Mouse (Mus musculus) heart, embryonic 14.5 days (tissue): ENCODE results near the gene Lhx3. TPM values are rescaled to one million over a fixed set of nuclear protein-coding genes. Genes with fewer than 3 reads are reported as not detected.

Source experiments
- ATAC-seq: fragments of 200-750 bp; cut with Nextera tagmentation; 2 replicates; pipeline ENCODE4 v1.8.0; 2017; ENCODE audit warnings: low read depth, moderate TSS enrichment; ENCODE audit not compliant: insufficient number of reproducible peaks, insufficient read depth, low FRiP score
- H3K27ac ChIP-seq, 2 experiments: fragments of 200-500 bp in 1 of 2; fragments of 300-500 bp in 1 of 2; sonication (generic) in 1 of 2; replicated peaks in 1 of 2; 2 replicates each; pipeline ENCODE4 v1.5.1; 2012 to 2014; ENCODE audit warnings: low read depth in 2 of 2, low read length in 2 of 2, control low read depth in 1 of 2, mild to moderate bottlenecking in 1 of 2, mixed read lengths in 1 of 2; ENCODE audit not compliant: control insufficient read depth in 1 of 2, insufficient read depth in 1 of 2
- H3K27me3 ChIP-seq: fragments of 300-500 bp; sonication (generic); 2 replicates; pipeline ENCODE4 v1.6.1; 2014; ENCODE audit warnings: mild to moderate bottlenecking, low read length, control low read depth; ENCODE audit not compliant: control insufficient read depth, insufficient read depth
- H3K36me3 ChIP-seq: fragments of 300-500 bp; sonication (generic); 2 replicates; pipeline ENCODE4 v1.6.1; 2014; ENCODE audit warnings: mild to moderate bottlenecking, control low read depth, low read length, mixed read lengths; ENCODE audit not compliant: control insufficient read depth, insufficient read depth
- H3K4me1 ChIP-seq, 2 experiments: fragments of 200-500 bp in 1 of 2; fragments of 300-500 bp in 1 of 2; sonication (generic) in 1 of 2; 2 replicates each; pipeline ENCODE4 v1.6.1; 2012 to 2014; ENCODE audit warnings: low read length in 2 of 2, control low read depth in 1 of 2, mixed read lengths in 1 of 2; ENCODE audit not compliant: control insufficient read depth in 2 of 2, insufficient read depth in 2 of 2
- H3K4me2 ChIP-seq: fragments of 300-500 bp; sonication (generic); 2 replicates; pipeline ENCODE4 v1.6.1; 2014; ENCODE audit warnings: mild to moderate bottlenecking, low read length
- H3K4me3 ChIP-seq, 2 experiments: fragments of 200-500 bp in 1 of 2; fragments of 300-500 bp in 1 of 2; sonication (generic) in 1 of 2; 2 replicates each; pipeline ENCODE4 v1.5.1; 2012 to 2014; ENCODE audit warnings: low read length in 2 of 2, mild to moderate bottlenecking in 2 of 2, control low read depth in 1 of 2, low read depth in 1 of 2, moderate library complexity in 1 of 2; ENCODE audit not compliant: control insufficient read depth in 1 of 2, insufficient read depth in 1 of 2
- H3K9ac ChIP-seq: fragments of 300-500 bp; sonication (generic); 2 replicates; pipeline ENCODE4 v1.6.1; 2014; ENCODE audit warnings: mild to moderate bottlenecking, low read length
- H3K9me3 ChIP-seq: fragments of 300-500 bp; sonication (generic); 2 replicates; pipeline ENCODE4 v1.6.1; 2016; ENCODE audit warnings: low read length, control low read depth; ENCODE audit not compliant: control insufficient read depth
- WGBS: fragments of 180-500 bp; shearing (Covaris S2); extraction: QIAGEN DNeasy Blood & Tissue Kit; methylation state at CpG from one replicate; pipeline ENCODE4 v1.1.7; 2014; 5-methylcytosine and 5-hydroxymethylcytosine counted together
- polyA plus RNA-seq: library from polyadenylated mRNA; unstranded; fragments of >200 nt; fragmentation: Nextera tagmentation; extraction: Ambion mirVana; gene quantifications from 2 replicates; pipeline ENCODE4 v1.2.1, GENCODE M21; 2014

The Lhx3 gene
- polyA plus RNA-seq = 0.09 TPM in 1 of 2 replicates, not detected in the other

DNA sequence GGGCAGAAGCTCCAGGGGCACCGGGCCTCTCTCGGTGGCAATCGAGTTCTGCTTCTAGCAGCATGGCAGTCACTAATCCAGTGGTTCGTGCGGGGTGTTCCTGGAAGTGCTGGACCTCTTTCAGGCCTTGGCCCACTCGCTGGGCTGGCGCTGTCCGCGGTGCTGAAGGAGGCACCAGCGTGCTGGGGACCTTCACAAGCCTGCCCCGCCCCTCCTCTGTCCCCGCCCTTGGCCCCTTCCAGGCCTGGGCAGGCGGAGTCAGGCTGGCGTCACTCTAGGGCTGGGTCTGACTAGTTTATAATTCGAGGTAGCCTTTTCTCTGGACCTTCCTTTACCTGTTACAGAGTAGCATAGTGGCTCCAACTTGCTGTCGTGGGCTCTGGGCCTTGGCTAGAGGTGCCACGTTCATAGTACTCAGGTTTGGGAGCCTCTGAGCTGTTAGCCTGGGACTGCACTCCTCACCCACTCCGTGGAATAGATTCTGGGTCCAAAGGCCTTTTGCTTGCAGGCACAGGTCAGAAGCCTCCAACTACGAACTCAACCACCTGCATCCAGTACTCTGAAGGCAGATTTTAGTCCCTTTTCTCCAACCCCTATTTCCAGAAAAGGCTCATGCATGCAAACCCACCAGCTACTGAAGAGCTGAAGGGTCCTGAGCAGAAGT lies at the start of gene Lhx3:
Gene Lhx3 (minus strand): TSS at position 164 of the 664 bp plus-strand sequence.
- 6% methylated on average over 18 of the region's 19 CpGs for WGBS
- Histone ChIP-seq H3K4me1 (no peaks in the 10 kb centered on the region; a peak in 1 of 4 replicates), H3K36me3 (peaks cover 37% of the 10 kb centered on the region), H3K27ac (no peak within 1 kb of the TSS), H3K27me3 (peaks cover 48% of the 10 kb centered on the region), H3K9me3 (no peaks in the 10 kb centered on the region), H3K4me2 (no peak within 1 kb of the TSS), H3K4me3 (no peak within 1 kb of the TSS), H3K9ac (no peak within 1 kb of the TSS)
- ATAC-seq = peak; percentile 64; the same call in 1 of the 2 replicates

DNA sequence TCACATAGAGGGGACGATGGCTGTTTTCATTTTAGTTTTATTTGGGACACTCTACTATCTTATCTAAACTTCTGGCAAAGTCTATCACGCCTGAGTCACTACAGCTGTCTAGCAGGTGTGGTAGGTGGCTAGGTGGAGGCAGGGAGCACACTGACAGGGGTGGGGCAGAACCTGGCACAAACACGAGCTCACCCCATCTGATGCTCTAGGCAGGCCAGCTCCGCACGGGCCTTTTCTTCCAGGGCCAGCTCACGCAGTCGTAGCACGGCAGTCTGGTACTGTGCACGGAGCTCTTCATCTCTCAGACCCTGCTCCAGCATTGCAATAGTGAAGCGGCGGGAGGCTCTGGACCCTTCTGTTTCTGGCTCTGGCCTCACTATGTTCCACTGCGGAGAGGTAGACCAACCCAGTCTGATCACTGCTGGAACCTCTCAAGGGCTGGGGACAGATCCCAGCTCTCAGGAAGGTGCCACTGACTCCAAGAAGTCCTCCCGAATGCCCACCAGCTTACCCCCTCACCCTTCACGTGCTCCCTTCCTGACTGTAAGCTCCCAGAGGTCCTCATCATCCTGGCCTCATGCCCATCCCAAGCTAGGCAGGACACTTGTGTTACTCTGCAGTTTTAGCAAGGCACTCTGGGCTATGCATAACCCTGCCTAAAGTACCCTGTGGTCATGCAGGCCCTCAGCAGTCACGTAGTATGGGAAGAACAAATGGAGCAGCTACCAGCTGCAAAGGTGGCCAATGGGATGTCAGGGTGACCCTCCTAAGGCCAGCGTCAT lies 49.4 kb upstream of the Lhx3 start:
- H3K27ac ChIP-seq = no peak overlapping the region
- H3K36me3 ChIP-seq = no peaks in the 10 kb centered on the region
- H3K4me3 ChIP-seq = no peak overlapping the region
- no peak overlapping the region for H3K4me2 ChIP-seq
- peaks cover 5% of the 10 kb centered on the region for H3K27me3 ChIP-seq
- H3K9ac ChIP-seq = no peak overlapping the region
- no peak for ATAC-seq
- H3K9me3 ChIP-seq = no peaks in the 10 kb centered on the region
- 79% methylated on average over 16 of the region's 16 CpGs for WGBS
- no peaks in the 10 kb centered on the region for H3K4me1 ChIP-seq

DNA sequence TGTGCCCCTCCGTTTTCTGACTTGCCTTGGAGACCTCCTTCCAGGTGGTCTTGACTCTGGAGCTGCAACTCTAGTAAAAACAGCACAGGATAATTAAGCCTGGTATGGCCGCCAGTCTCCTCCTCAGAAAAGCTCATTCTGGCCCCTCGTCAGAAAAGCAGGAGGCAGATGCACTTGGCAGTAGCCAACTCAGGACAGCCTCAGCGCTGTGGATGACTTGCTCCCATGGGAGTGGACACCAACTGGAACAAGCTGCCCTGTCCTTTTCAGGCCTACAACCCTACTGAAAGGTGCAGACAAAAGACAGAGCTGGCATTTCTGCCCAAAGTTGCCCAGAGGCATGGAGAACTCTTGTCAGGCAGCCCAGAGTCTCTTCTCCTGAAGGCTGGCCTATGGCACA lies 46.7 kb upstream of the Lhx3 start:
- H3K27me3 ChIP-seq = peaks cover 5% of the 10 kb centered on the region

DNA sequence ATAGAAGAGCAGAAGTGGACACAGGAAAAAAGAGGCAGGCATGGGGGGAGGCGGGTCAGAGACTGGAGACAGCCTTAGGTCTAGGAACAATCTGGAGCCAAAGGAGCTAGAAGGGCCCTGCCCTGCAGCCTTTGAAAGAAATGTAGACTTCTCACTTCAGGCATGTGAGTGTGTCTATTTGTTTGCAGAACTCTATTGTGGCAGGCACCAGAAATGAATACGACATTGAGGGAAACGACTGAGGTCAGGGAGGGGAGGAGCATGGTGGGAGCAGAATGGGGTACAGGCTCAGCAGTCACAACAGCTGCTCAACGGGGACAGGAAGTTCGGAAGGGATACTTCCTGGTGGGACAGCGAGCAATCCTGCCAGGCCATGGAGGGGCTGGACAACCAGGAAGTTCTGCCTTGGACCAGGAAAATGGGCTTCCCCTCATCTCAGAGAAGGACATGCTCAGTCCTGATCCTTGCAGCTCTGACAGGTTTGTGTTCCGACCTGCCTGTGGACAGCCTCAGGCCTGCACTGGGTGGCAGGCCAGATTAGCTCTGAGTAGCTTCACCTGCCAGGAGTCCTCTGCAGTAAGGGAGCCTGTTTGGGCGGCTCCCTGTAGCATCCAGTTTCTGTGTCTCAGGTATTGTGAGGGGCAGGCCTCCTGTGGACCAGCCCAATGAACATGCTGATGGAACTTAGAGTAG lies 44.6 kb upstream of the Lhx3 start:
- H3K4me3 ChIP-seq = no peak overlapping the region
- WGBS = 48% methylated on average over 8 of the region's 8 CpGs
- no peaks in the 10 kb centered on the region for H3K4me1 ChIP-seq
- no peak overlapping the region for H3K9ac ChIP-seq
- H3K27me3 ChIP-seq = peaks cover 5% of the 10 kb centered on the region
- no peaks in the 10 kb centered on the region for H3K36me3 ChIP-seq
- no peak overlapping the region for H3K27ac ChIP-seq
- no peak for ATAC-seq
- H3K9me3 ChIP-seq = no peaks in the 10 kb centered on the region
- no peak overlapping the region for H3K4me2 ChIP-seq

More for the DNA sequence above, 46.7 kb upstream of the Lhx3 start:
- no peaks in the 10 kb centered on the region for H3K9me3 ChIP-seq
- H3K4me2 ChIP-seq = no peak overlapping the region
- H3K27ac ChIP-seq = no peak overlapping the region
- WGBS = 59% methylated on average over 4 of the region's 4 CpGs
- H3K9ac ChIP-seq = no peak overlapping the region
- no peak for ATAC-seq
- H3K4me1 ChIP-seq = no peaks in the 10 kb centered on the region
- no peaks in the 10 kb centered on the region for H3K36me3 ChIP-seq
- H3K4me3 ChIP-seq = no peak overlapping the region

DNA sequence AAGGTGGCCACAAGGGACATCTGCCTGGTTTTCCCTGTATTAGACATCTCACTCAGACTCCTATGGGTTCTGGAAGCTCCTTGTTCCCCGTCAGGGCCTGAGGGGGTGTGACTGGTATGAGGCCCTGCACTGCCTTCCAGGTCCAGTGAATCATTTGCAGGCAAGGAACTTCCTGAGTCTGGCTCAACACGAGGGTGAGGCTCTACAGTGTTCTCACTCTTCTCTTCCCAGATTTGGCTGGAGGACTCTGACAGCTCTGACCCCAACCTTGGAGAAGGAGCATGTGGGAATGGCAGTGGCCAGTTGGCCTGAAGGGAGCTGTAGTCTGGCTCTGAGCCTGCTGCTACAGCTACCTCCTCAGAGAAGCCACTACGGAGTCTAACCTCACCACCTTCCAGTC lies 39.4 kb upstream of the Lhx3 start:
- Histone ChIP-seq H3K9ac (no peak overlapping the region), H3K4me3 (no peak overlapping the region), H3K4me2 (no peak overlapping the region), H3K36me3 (no peaks in the 10 kb centered on the region), H3K4me1 (no peaks in the 10 kb centered on the region), H3K27me3 (no peaks in the 10 kb centered on the region; the same call in 1 of the 2 replicates), H3K27ac (no peak overlapping the region), H3K9me3 (no peaks in the 10 kb centered on the region)
- 39% methylated on average over 3 of the region's 3 CpGs for WGBS
- ATAC-seq = no peak

DNA sequence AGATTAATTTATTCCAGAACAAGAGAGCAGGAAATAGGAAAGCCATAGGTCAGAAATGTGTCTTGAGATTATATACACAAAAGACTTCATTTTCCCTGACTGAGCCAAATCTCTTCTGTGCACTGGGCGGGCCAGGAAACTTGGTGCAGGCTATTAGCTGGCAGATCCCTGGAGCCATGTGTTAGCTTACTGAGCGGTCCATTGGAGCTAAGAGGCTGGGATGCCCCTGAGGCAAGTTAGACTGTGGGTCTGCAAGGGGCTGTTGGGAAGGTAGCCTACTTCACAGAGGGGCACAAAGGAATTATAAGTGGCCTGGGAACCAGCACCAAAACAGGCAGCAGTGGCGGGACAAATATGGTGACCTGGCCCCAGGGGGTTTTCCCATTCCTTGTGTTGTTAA lies 32.8 kb upstream of the Lhx3 start:
- ATAC-seq = no peak
- no peaks in the 10 kb centered on the region for H3K36me3 ChIP-seq

DNA sequence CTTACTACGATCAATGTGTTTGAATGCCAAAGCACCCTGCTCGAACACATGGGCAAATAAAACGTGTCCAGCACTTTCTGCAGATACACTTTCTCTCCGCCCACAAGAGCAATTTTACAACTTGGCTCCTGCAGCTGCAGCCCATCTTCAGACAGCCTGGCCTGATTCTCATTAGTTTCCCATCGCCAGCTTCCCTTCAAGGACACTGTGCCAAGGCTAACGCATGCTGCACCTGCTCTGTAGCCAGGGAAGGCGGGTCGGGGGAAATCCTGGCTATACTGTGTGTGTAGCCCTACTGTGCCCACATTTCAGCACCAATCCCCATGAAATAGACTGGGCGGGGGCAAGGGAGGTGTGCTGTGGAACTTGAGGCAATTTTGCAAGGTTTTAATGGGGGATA lies 32.2 kb upstream of the Lhx3 start:
- Histone ChIP-seq H3K27ac (no peak overlapping the region), H3K9me3 (no peaks in the 10 kb centered on the region), H3K36me3 (no peaks in the 10 kb centered on the region), H3K4me3 (no peak overlapping the region), H3K27me3 (no peaks in the 10 kb centered on the region), H3K4me2 (no peak overlapping the region), H3K9ac (no peak overlapping the region), H3K4me1 (peaks cover 2 to 7% of the 10 kb centered on the region in 2 experiments; a peak in 2 of 4 replicates)
- ATAC-seq = no peak
- 66% methylated on average over 9 of the region's 9 CpGs for WGBS

More for the DNA sequence above, 32.8 kb upstream of the Lhx3 start:
- WGBS = 66% methylated on average over 3 of the region's 3 CpGs
- Histone ChIP-seq H3K9me3 (no peaks in the 10 kb centered on the region), H3K4me1 (peaks cover 2 to 7% of the 10 kb centered on the region in 2 experiments; a peak in 2 of 4 replicates), H3K27me3 (no peaks in the 10 kb centered on the region), H3K4me3 (no peak overlapping the region), H3K27ac (no peak overlapping the region), H3K9ac (no peak overlapping the region), H3K4me2 (no peak overlapping the region)
